ENCODE assay signal across 18 mouse cellular contexts in the genomic region with DNA sequence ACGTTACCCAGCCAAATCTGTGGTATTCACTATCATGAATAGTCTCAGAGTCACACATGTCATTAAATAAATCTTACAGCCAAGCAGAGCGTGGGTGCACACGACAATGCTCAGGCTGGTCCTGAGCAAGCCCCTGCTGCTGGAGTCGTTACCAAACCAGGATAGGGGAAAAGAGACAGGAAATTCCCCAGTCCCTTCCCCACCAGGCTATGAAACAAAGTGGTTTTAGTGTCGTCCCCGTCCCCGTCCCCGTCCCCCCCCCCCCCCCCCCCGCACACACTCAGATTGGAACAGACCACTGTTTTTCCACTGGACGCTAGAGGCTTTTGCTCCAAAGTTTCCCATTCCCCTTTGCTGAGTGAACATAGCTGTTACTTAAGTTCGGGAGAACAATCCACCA.
"Had no signal": no experiment of that assay in that cellular context is flagged by ENCODE, and none has a peak within 500 bp of the region (broad histone marks: within the 10 kb centered on the region; RNA-seq: fewer than 3 reads in every experiment).

No protein-coding gene starts in this region.

- ATAC-seq: midbrain, embryonic 16.5 days had no signal

- H3K9me3 ChIP-seq: neural tube, embryonic 13.5 days; neural tube, embryonic 15.5 days had no signal

- H3K4me2 ChIP-seq: lung, embryonic 14.5 days; midbrain, embryonic 12.5 days; neural tube, embryonic 13.5 days; neural tube, embryonic 15.5 days had no signal

- H3K36me3 ChIP-seq: neural tube, embryonic 13.5 days had no signal

- H3K9ac ChIP-seq: lung, embryonic 14.5 days; midbrain, embryonic 12.5 days; neural tube, embryonic 13.5 days; neural tube, embryonic 15.5 days had no signal

- H3K27ac ChIP-seq: midbrain, embryonic 10.5 days; midbrain, embryonic 12.5 days; neural tube, embryonic 13.5 days; neural tube, embryonic 15.5 days had no signal

- DNase-seq: lung, embryonic 14.5 days; lung, postnatal 10 days; lung, postnatal 4 days; midbrain, embryonic 14.5 days; retina, postnatal 1 day; right cerebral cortex, adult 18-20 months; right cerebral cortex, postnatal 25 days; right cerebral cortex, postnatal 4 days; spleen, adult 18-20 months; thymus, adult 18-20 months; thymus, postnatal 14 days; thymus, postnatal 36 days had no signal

- H3K4me3 ChIP-seq: midbrain, embryonic 10.5 days; midbrain, embryonic 12.5 days; myocyte; neural tube, embryonic 13.5 days; neural tube, embryonic 15.5 days had no signal

- H3K4me1 ChIP-seq: midbrain, embryonic 10.5 days; midbrain, embryonic 12.5 days; neural tube, embryonic 13.5 days; neural tube, embryonic 15.5 days had no signal

- H3K27me3 ChIP-seq: midbrain, embryonic 12.5 days; neural tube, embryonic 13.5 days; neural tube, embryonic 15.5 days had no signal
